Mouse (Mus musculus): ENCODE results near the gene Rfc2. TPM values are rescaled to one million over a fixed set of nuclear protein-coding genes. Genes with fewer than 3 reads are reported as not detected.

The Rfc2 gene
- total RNA-seq, 4 experiments from 2014 or later = 16.0 to 23.8 (median 19.5) TPM

- DNase-seq (ENCODE audit: low spot score in 2 of 2) = no peak
These were observed 25.1 kb downstream of the Rfc2 start for GRCm38 (mm10) chr5:134606314-134606713.

- DNase-seq (ENCODE audit: low spot score in 2 of 2) = no peak
These were observed 26.0 kb downstream of the Rfc2 start for GRCm38 (mm10) chr5:134607121-134607520.

GRCm38 (mm10) chr5:134609916-134610643 lies 28.9 kb downstream of the Rfc2 start:
- no peak for DNase-seq (ENCODE audit: low spot score in 2 of 2)

- DNase-seq (ENCODE audit: low spot score in 2 of 2) = no peak
These were observed 30.8 kb downstream of the Rfc2 start for GRCm38 (mm10) chr5:134611810-134612521.

- no peak for DNase-seq (ENCODE audit: low spot score in 2 of 2)
These were observed 32.6 kb downstream of the Rfc2 start for GRCm38 (mm10) chr5:134613727-134614126.

GRCm38 (mm10) chr5:134614296-134614695 lies 33.1 kb downstream of the Rfc2 start:
- DNase-seq (ENCODE audit: low spot score in 2 of 2) = no peak

- no peak for DNase-seq (ENCODE audit: low spot score in 2 of 2)
These were observed 33.6 kb downstream of the Rfc2 start, which contains the start of gene Lat2 for GRCm38 (mm10) chr5:134614802-134615201. Lat2 (minus strand) TSS chr5:134615025.

GRCm38 (mm10) chr5:134615380-134615779 lies 34.2 kb downstream of the Rfc2 start:
- DNase-seq (ENCODE audit: low spot score in 2 of 2) = no peak

- no peak for DNase-seq (ENCODE audit: low spot score in 2 of 2)
These were observed 34.6 kb downstream of the Rfc2 start for GRCm38 (mm10) chr5:134615780-134616179.

GRCm38 (mm10) chr5:134617071-134617470 lies 35.9 kb downstream of the Rfc2 start:
- peak; percentile 32 to 44 for DNase-seq (ENCODE audit: low spot score in 2 of 2)

- DNase-seq (ENCODE audit: low spot score in 2 of 2) = no peak
These were observed 39.3 kb downstream of the Rfc2 start for GRCm38 (mm10) chr5:134620457-134620856.

- no peak for DNase-seq (ENCODE audit: low spot score in 2 of 2)
These were observed 40.0 kb downstream of the Rfc2 start for GRCm38 (mm10) chr5:134621099-134621640.

- DNase-seq (ENCODE audit: low spot score in 2 of 2) = no peak
These were observed 40.9 kb downstream of the Rfc2 start for GRCm38 (mm10) chr5:134622069-134622468.

- no peak for DNase-seq (ENCODE audit: low spot score in 2 of 2)
These were observed 48.3 kb downstream of the Rfc2 start for GRCm38 (mm10) chr5:134629508-134629907.

- no peak for DNase-seq (ENCODE audit: low spot score in 2 of 2)
These were observed 49.7 kb downstream of the Rfc2 start for GRCm38 (mm10) chr5:134630835-134631234.

- DNase-seq (ENCODE audit: low spot score in 2 of 2) = no peak
These were observed 51.7 kb downstream of the Rfc2 start for GRCm38 (mm10) chr5:134632841-134633240.

- DNase-seq (ENCODE audit: low spot score in 2 of 2) = no peak
These were observed 56.7 kb downstream of the Rfc2 start for GRCm38 (mm10) chr5:134637820-134638367.

GRCm38 (mm10) chr5:134638461-134639268 lies 57.5 kb downstream of the Rfc2 start:
- DNase-seq (ENCODE audit: low spot score in 2 of 2) = no peak

GRCm38 (mm10) chr5:134639269-134639682 lies 58.1 kb downstream of the Rfc2 start, which contains the start of gene Eif4h:
Eif4h (minus strand) TSS chr5:134639490.
- peak; percentile 95 to 96 for DNase-seq (ENCODE audit: low spot score in 2 of 2)

- no peak for DNase-seq (ENCODE audit: low spot score in 2 of 2)
These were observed 59.2 kb downstream of the Rfc2 start for GRCm38 (mm10) chr5:134640371-134640770.

- DNase-seq (ENCODE audit: low spot score in 2 of 2) = no peak
These were observed 63.0 kb downstream of the Rfc2 start for GRCm38 (mm10) chr5:134644121-134644520.
